Mouse (Mus musculus): ENCODE measurements around the gene Med16. TPM values are rescaled to one million over a fixed set of nuclear protein-coding genes. Genes with fewer than 3 reads are reported as not detected.
A peak's percentile ranks its signal among the peaks of the same experiment; 100 is the strongest.
"Not testable (repeated sequence)": the region's sequence is repeated elsewhere in the genome, so short reads cannot be mapped to it uniquely, and the experiment has no call there.

The Med16 gene
- total RNA-seq, 2 experiments from 2014 or later, result 56.4 to 59.6 TPM

DNA sequence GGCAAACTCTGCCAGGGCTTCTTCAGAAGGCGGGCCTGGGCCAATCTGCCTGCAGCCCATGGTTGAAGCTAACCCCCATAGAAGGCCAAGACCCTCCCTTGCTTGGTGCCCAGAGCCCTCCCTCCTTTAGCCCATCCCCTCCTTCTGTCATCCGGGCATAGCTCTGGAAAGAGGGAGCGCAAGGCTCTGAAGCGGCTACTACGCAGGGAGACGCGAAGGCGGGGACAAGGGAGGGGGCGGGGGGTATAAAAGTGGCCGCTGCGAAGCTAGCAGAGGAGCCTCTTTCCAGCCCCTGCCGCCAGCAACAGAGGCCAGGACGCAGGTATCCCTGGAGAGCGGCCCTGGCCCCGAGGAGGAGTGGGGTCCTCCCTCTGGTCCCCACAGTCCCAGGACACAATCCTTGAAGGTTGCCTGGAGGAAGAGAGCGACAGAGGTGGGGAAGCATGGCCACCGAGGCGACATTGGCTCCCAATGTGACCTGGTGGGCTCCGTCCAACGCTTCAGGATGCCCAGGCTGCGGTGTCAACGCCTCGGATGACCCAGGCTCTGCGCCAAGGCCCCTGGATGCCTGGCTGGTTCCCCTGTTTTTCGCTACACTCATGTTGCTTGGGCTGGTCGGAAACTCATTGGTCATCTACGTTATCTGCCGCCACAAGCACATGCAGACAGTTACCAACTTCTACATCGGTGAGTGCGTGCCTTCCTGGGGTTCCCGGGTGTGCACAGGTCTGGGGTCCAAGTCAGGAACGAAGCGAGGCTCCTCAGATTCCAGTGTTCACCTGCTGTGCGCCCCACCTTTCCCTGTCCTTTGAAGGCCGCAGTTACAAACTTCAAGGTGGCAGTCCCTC lies 9.7 kb upstream of the Med16 start:
- intact Hi-C loops (cut with DNase I), result no loop called here

DNA sequence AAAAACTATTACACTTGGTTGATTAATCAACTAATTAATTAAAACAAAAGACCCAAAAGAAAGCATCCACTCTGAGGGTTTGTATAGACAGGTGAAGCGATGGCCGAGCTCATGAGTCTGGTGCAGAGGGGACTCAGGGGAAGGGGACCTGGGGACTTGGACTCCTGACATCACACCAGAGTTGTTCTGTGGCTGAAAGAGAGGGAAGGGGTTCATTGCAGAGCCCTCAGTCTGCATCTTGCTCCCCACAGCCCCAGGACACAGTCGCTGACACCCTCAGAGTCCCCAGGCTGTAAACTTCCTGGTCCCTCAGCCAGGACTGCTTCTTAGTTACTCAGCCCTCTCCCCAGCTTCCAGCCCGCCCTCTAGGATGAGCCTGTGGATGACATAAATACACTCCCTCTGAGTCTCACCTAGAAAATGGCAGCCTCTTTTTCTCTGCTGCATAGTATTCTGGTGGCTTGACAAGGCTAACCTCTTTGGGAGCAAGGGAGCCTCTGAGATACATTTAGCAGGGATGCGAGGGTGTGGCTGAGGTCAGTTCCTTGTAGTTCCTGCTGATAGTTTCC lies 8.9 kb upstream of the Med16 start:
- DNase-seq, result no peak
- intact Hi-C loops (cut with DNase I), result no loop called here

More for the DNA sequence above, 9.7 kb upstream of the Med16 start:
- peak; percentile 43 for DNase-seq

DNA sequence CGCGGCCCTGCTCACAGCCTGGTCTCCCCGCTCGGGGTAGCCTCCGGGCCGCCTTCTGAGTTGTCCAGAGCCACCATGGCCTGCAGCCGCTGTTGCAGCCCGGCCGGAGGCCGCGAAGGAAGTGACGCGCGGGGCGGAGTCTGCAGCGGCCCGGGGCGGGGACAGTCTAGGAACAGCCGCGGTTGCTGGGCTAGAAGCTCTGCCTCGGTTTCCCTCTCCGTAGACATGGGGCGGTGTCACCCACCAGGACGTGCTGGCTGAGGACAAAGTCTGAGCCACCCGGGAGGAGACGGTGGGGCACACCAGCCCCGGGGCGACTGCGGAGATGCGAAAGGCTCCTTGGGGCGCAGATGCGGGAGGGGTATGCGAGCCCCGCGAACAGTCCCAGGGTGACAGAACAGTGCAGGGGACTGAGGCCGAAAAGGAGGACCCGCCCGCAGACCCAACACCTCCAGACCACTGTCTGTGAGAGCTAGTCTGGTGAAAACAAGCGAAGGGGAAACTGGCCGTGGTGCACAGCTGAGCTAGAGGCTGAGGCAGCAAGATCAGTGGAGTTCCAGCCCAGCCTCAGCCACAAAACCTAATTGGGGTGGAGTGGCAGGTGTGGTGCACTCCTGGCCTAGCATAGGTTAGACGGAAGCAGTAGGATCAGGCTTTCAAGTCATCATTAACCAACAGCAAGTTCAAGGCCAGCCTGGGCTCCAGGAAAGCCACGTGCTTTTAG lies 8.2 kb upstream of the Med16 start, which contains the start of gene Kiss1r:
TSS of gene Kiss1r (plus strand) at position 164 of the 724 bp plus-strand sequence.
- peak; percentile 81 for DNase-seq
- intact Hi-C loops (cut with DNase I), result no loop called here

DNA sequence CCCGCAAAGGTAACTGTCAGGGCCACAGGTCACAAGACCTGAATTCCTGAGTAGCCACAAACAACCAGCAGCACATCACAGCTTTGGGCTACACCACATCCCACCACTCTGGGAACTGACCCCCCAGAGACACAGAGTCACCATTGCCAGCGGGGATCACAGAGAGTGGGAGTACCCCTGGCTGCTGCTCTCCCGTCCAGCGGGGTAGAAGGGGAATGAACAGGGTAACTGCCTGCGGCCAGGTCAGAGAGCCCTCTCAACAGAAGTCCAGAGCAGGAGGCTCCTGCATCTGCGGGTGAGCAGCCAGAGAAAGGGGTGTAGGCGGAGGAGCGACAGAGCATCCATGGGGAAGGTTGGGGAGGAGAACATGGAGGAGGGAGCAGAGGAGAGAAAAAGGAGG lies 7.4 kb upstream of the Med16 start:
- no peak for DNase-seq
- intact Hi-C loops (cut with DNase I), result no loop called here

DNA sequence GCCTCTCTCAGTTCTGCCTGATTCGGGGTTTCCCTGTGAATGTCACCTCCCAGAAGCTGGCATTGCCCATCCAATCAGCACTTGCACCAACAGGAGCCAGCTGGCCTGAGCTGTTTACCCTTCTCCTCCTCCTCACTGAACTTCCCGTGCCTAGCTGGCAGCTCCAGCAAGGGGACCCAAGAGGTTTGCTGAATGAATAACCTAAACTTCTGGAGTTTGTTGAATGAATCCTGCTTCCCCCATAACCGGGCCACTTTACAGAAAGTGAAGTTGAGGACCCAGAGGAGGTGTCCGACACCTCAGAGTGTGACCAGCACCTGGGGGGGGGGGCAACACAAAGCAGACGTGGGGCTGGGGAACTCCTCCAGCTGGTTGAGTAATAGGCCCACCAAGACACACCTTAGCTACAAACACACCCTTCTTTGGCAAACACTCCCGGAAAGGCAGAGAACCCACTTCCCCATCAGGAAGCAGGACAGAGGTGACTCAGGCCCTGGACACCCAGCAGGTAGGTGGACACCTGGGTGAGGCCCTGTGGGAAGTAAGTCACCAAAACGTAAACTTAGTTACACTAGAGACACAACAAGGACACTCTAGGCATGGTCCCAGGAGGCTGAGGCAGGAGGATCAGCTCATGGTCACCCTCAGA lies 6.3 kb upstream of the Med16 start:
- intact Hi-C loops (cut with DNase I), result no loop called here
- no peak for DNase-seq

DNA sequence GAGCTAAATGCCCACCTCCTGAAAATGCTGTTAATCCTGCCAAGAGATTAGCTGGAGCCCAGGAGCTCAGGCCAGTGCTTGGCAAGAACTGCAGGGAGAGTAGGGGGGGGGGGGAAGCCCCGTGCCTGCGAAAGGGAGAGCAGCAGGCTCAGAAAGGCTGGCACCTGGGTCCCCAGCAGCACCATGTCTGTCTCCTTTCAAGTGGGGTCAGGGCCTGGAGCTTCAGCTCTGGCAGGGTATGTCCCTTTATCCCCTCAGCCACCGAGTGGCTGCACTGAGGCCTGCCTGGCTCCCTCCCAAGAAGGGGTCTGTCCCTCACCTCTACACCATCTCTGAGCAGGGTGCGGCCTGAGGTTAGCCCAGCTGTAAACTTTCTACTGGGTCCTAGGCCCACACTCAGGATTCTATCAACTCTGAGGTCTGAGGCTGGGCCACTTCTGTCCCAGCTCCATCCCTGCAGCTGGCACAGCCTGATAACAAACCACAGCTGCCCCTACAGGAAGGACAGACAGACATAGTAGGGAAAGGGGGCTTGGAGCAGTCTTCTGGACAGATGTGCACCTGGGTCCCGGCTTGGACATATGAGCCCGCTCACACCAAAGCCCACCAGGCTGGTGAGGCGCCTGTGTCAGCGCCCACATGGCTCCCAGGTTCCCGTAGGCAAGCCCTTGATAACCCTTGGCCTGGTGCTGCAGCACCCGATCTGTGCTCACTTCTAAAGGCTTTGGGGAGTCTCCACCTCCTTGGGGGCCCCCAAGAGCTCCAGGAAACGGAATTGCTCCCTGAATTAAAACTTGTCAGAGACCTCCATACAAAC lies 5.6 kb upstream of the Med16 start:
- DNase-seq, result peak; percentile 66
- intact Hi-C loops (cut with DNase I), result no loop called here

DNA sequence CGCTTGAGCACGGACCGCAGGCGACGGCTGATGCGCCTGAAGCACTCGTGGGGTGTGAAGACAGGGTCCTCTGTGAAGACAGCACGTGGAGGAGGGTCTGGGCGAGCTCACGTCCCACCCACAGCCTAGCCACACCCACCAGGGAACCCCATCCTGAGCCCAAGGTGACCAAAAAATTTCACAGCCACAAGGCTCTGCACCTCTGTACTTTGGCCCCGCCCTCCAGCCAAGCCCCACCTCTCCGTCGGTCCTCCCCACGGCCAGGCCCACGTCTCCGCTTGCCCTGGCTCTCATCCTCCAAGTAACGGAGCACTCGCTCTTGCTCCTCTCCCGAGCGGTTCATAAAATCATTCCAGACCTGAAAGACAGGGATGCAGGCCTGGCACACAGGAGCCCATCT lies 3.7 kb upstream of the Med16 start:
- DNase-seq, result no peak
- intact Hi-C loops (cut with DNase I), result no loop called here

DNA sequence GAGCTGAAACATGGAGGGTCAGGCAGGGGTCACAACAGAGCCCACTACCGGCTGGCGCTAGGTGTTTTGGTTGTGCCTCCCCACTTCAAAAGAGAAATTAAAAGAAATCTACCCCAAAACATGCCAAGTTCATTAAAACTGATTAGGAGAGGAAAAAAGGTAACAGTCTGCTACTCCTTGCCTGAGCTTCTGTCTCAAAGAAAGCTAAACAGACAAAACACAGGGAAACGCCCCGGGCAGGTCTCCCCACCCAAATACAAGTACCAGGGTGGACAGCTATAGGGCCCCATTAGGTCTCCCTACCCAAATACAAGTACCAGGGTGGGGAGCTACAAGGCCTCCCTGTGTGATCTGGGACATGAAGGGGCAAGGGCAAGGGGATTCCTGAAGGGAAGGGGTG lies 1.8 kb upstream of the Med16 start, which contains the start of gene Gm26602:
TSS of gene Gm26602 (plus strand) at position 301 of the 400 bp plus-strand sequence.
- DNase-seq, result no peak
- intact Hi-C loops (cut with DNase I), result no loop called here

DNA sequence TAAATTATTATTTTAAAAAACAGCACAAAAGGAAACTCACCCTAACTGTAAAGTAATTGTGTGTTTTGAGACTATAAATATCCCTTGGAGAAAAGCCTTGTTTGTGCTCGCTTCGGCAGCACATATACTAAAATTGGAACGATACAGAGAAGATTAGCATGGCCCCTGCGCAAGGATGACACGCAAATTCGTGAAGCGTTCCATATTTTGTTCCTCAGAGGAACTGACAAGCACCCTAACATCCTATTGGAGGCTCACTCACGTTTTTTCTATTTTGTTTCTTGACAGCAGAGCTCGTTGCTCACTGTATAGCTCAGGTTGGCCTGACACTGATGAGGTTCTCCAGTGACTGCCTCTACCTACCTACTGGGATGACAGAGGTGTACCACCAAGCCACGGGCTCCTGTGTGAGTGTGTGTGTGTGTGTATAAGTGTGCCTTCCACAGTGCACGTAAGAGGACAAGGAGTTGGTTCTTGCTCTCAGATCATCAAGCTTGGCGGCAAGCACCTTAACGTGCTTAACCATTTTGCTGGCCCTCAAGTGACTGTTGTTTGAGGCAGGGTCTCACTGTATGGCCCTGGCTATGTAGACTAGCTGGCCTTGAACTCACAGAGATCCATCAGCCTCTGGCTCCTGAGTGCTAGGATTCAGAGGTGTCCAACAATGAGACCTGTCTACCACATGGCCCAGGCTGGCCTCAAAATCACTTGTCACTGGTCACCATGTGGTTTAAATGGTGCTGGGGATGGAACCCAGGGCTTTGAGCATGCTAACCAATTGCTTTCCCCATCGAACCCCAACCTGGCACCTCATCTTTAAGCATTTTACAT lies 584 bp upstream of the Med16 start:
- no peak for DNase-seq
- intact Hi-C loops (cut with DNase I), result no loop called here

DNA sequence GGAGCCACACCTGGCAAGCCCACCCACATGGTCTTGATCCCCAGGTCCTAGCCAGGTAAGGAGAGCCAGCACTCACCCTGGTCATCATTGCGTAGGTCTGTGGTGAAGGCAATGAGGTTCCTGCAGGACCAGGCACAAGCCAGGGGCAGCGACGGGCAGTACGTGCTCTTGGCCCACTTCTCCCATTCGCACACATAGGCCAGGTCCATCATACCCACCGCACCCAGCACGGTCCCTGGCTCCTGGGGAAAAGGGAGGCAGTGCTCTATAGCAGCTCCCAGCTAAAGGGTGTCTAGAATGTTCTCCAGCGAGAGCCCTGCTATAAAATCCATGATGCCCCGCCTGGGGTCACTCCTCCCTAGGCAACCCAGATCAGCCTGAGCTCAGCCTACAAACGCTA lies 1.3 kb downstream of the Med16 start:
- no peak for DNase-seq
- intact Hi-C loops (cut with DNase I), result no loop called here

DNA sequence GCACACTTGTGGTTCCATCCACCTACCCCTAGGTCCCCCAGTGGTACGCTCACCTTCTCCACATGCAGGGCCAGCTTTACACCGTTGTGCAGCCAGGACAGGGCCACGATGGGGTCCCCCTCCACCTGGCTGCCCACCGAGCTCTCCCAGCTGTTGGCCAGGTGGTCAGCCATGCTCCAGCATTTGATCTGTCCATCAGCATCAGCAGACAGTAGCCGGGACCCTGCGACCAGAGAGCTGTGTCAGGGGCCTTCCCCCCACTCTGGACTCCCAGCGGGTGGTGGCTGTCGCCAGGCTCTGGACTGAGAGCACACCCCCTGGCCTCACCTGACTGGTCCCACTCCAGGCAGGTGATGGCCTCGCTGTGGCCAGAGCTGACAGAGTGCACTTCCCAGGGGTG lies 2.0 kb downstream of the Med16 start:
- no peak for DNase-seq
- intact Hi-C loops (cut with DNase I), result no loop called here

DNA sequence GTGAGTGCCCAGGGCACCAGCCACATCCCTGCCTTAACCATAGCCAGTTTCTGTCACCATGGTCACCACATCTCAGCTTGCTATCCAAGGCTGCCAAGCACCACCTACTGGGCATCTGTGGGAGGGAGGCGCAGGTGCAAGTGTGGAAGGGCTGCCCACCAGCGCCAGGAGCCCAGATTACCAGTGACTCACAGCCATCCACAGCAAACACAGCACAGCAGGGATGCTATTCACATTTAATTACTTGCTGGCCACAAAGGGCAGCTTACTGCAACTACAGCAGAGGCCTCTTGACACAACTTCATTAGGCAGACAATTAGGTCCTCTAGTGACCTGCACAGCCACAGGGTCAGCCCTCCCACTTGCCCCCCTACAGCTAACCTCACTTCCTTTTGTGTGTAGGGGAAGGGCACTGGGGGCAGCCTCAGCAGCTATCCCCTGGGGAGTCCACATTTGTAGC lies 7.7 kb downstream of the Med16 start:
- intact Hi-C loops (cut with DNase I), result no loop called here
- DNase-seq, result peak; percentile 78

DNA sequence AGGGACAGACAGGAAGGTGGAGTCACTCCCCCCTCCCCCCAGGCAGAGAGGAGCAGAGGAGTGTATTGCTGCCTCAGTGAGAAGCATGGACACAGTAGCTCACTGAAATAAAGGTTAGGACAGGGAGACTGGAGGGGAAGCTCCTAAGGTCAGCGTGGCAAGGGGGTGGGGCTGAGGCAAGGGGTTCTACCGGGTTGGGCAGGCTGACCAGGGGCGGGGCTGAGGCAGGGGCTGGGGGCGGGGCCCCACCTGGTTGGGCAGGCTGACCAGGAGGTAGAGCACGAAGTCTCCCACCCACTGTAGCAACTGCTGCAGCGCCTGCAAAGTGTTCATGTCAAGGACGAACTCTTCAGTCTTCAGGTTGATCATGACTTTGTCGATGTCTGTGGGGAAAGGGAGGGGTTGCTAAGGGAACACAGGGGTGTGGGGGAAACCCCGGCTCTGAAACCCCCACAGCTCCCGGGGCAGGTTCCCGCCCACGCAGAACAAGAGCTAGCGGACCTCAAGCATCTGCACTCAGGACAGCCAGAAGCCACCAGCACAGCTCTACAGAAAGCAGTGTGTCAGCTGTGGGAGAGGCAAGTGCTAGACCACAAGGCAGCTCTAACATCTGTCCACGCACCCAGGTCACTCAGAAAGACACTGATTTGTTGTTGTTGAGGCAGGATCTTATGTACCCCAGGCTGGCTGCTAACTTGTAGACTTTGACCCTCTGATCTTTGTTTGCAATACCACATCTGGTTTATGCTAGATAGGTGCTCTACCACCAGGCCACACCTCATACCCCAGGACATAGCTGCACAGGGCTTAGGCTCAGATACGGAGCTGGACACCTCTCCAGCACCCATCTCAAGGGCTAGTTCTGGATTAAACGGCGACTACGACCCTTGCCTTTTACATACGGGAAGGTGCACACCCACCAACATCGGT lies 11.1 kb downstream of the Med16 start:
- no peak for DNase-seq
- intact Hi-C loops (cut with DNase I), result no loop called here

DNA sequence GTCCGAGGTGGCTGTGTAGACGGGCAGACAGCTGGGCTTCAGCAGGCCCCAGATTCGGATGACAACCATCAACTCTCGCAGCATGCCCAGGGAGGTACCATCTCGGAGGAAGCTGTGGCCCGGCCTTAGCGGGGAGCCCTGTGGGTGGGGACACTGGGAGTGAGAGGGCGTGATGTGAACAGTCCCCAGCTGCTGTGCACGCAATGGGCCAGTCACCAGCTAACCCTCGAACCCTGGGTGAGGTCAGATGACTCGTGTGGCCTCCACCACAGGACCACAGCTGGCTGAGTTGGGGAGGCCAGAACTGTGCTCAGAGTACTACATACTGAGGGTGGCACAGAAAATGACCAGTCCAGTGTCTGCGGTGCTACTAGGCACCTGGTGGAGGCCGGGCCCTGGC lies 11.9 kb downstream of the Med16 start:
- no peak for DNase-seq
- intact Hi-C loops (cut with DNase I), result no loop called here

DNA sequence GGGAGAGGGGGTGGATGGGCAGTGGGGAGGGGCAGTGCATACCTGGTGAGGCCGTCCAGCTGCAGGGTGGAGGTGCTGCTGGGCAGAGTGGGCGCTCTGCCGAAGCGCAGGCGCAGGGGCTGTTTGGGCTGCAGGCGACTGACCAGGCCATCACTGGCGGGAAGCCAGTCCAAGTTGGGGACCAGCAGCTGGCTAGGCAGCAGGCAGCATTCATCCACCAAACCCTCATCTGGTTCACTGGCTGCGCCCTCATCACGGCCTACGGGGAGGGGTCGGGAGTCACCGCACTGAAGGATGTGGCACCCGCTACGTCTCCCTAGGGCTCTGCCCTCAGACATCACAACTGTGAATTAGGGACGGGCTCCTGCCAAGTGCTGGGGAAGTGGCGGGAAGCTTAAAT lies 12.4 kb downstream of the Med16 start:
- intact Hi-C loops (cut with DNase I), result no loop called here
- DNase-seq, result peak; percentile 52

DNA sequence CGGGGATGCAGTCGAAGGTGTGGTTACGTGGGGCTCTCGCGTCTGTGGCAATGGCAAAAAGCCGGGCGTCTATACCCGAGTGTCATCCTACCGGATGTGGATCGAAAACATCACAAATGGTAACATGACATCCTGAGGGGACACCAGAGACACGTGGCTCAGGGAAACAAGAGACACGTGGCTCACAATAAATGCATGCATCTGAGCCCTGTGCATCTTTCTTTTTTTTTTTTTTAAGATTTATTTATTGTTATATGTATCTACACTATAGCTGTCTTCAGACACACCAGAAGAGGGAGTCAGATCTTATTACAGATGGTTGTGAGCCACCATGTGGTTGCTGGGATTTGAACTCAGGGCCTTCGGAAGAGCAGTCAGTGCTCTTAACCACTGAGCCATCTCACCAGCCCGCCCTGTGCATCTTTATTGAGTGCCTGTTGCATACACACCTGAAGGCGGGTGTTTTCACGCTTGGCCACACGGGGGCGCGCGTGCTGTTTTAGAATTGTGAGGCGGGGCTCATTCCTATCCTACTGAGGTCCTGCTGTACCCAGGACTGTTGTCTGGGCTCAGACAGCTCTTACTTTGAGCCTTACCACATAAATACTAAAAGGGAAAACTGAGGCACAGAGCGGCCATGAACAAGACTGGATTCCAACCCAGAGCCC lies 16.1 kb downstream of the Med16 start:
- intact Hi-C loops (cut with DNase I), result not testable (repeated sequence)
- peak; percentile 85 for DNase-seq

DNA sequence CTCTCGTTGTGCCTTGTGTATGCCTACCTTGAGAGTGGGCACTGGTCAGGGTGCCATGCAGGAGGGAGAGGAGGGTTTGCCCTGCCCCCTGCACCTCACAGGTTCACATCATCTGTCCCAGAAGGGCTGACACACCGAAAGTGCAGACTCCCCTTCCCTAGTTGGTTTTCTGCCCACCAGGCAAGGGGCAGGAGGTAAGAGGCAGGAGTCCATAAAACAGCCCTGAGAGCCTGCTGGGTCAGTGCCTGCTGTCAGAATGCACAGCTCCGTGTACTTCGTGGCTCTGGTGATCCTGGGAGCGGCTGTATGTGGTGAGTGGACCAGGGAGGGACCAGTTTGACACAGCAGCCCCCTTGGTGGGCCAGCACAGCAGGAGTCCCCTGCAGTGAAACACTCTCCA lies 18.1 kb downstream of the Med16 start, which contains the start of gene Cfd:
TSS of gene Cfd (plus strand) at position 184 of the 400 bp plus-strand sequence.
- intact Hi-C loops (cut with DNase I), result no loop called here
- no peak for DNase-seq

DNA sequence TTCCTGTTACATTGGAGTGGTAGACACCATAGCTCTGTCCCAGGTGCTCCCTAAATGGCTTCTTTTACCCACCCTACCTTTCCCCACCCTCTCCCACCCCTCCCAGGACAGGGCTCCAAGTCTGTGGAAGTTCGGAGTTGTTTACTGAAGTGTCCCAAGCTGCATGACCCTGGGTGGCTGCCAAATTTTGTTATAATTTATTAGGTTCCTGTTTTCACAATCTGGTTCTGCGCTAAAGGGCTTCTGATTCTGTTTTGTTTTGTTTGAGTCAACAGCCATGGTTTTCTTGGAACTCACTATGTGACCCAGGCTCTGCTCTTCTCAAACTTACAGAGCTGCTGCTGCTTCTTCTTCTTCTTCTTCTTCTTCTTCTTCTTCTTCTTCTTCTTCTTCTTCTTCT lies 19.3 kb downstream of the Med16 start:
- intact Hi-C loops (cut with DNase I), result no loop called here
- no peak for DNase-seq

Data from left cerebral cortex, postnatal 4 days (tissue).